In genomic region chr10:128194551-128195461, GRCm38 (mm10) we compare ENCODE assay signal across 8 mouse cellular contexts. TPM values are rescaled to one million over a fixed set of nuclear protein-coding genes. Genes with fewer than 3 reads are reported as not detected.
A peak's percentile ranks its signal among the peaks of the same experiment; 100 is the strongest.
DNase-seq lines count a peak whose midpoint lies in the region; ATAC-seq and TF ChIP-seq lines count a peak whose summit lies in the region.

No protein-coding gene starts in this region.

- DNase-seq in gastrocnemius, adult 2 months: peak; percentile 22
- no peak for DNase-seq in gastrocnemius, postnatal 25 days
- DNase-seq in thymus, postnatal 4 days: peak; percentile 76
- no peak for DNase-seq in thymus, adult 18-20 months
- peak; percentile 45 for DNase-seq in forebrain, embryonic 14.5 days (ENCODE audit: low spot score)
- DNase-seq in layer of hippocampus, adult 8-10 months (ENCODE audit: low spot score in 2 of 2): peak; percentile 45 to 53
- DNase-seq in yolk sac, embryonic 10.5 days (ENCODE audit: low spot score): no peak

- H3K9ac ChIP-seq in forebrain, embryonic 14.5 days (ENCODE audit: low read length): peak overlapping the region; percentile 72
- H3K9ac ChIP-seq in midbrain, embryonic 12.5 days (replicated peaks): peak overlapping the region; percentile 79

- WGBS in forebrain, embryonic 14.5 days: under 1% methylated on average over 69 of the region's 79 CpGs
- 1% methylated on average over 61 of the region's 79 CpGs for WGBS in midbrain, embryonic 12.5 days

- H3K4me2 ChIP-seq in forebrain, embryonic 14.5 days (ENCODE audit: low read length): peak overlapping the region; percentile 99
- peak overlapping the region; percentile 97 for H3K4me2 ChIP-seq in midbrain, embryonic 12.5 days (replicated peaks)

- TF ChIP-seq CTCF in gastrocnemius, adult 2 months (IDR thresholded peaks at IDR 0.05): no peak

- H3K36me3 ChIP-seq in forebrain, embryonic 14.5 days (ENCODE audit: control insufficient read depth, insufficient read depth, low read length): no peaks in the 10 kb centered on the region
- no peaks in the 10 kb centered on the region for H3K36me3 ChIP-seq in midbrain, embryonic 12.5 days

- H3K4me3 ChIP-seq in gastrocnemius, adult 2 months: peak overlapping the region; percentile 89
- H3K4me3 ChIP-seq in forebrain, embryonic 14.5 days (ENCODE audit: low read depth, low read length): peak overlapping the region; percentile 66
- peak overlapping the region; percentile 71 for H3K4me3 ChIP-seq in midbrain, embryonic 12.5 days

- H3K27ac ChIP-seq in gastrocnemius, adult 2 months: peak overlapping the region; percentile 89
- H3K27ac ChIP-seq in forebrain, embryonic 14.5 days (ENCODE audit: low read depth, low read length): no peak overlapping the region; the same call in 1 of the 2 replicates
- H3K27ac ChIP-seq in midbrain, embryonic 12.5 days (replicated peaks): peak overlapping the region; percentile 26; the same call in 1 of the 2 replicates

- no peaks in the 10 kb centered on the region for H3K9me3 ChIP-seq in forebrain, embryonic 14.5 days (replicated peaks; ENCODE audit: control insufficient read depth, low read length)
- no peaks in the 10 kb centered on the region for H3K9me3 ChIP-seq in midbrain, embryonic 12.5 days

- intact Hi-C loops in gastrocnemius, adult 2 months (cut with DNase I): no loop called here

- H3K4me1 ChIP-seq in forebrain, embryonic 14.5 days (ENCODE audit: control insufficient read depth, insufficient read depth, low read length): peaks cover 6% of the 10 kb centered on the region
- H3K4me1 ChIP-seq in midbrain, embryonic 12.5 days: peaks cover 17% of the 10 kb centered on the region

- peaks cover 10% of the 10 kb centered on the region for H3K27me3 ChIP-seq in forebrain, embryonic 14.5 days (replicated peaks; ENCODE audit: control insufficient read depth, insufficient read depth, low read length)
- H3K27me3 ChIP-seq in midbrain, embryonic 12.5 days: peaks cover 38% of the 10 kb centered on the region

- peak; percentile 92 for ATAC-seq in forebrain, embryonic 14.5 days
- ATAC-seq in midbrain, embryonic 12.5 days (ENCODE audit: low FRiP score, low read depth): peak; percentile 88

RNA-seq across cellular contexts. Expression of gene Gls2, which starts 0.5 kb away (rescaled TPM):
- total RNA-seq in gastrocnemius, adult 2 months (2021): under 1 TPM; 0.59 to 0.67 TPM
- total RNA-seq in gastrocnemius, postnatal 25 days (2021): under 1 TPM; 0.41 to 0.94 TPM
- 0.32 and 0.95 TPM in 2 replicates for polyA plus RNA-seq in forebrain, embryonic 14.5 days (2014; fragmentation: Nextera tagmentation; extraction: Ambion mirVana)
- total RNA-seq in layer of hippocampus, adult 8-10 months (2022): 10 to 100 TPM; 24.4 to 33.2 (median 24.6) TPM
- 0.71 and 0.91 TPM in 2 replicates for polyA plus RNA-seq in midbrain, embryonic 12.5 days (2016; fragmentation: Nextera tagmentation; extraction: Ambion mirVana)

RNA-seq across cellular contexts. Expression of gene Rbms2, which starts 14.7 kb away (rescaled TPM):
- 10 to 100 TPM; 51.8 to 71.2 TPM for total RNA-seq in gastrocnemius, adult 2 months (2021)
- 10 to 100 TPM; 54.4 to 61.5 TPM for total RNA-seq in gastrocnemius, postnatal 25 days (2021)
- polyA plus RNA-seq in forebrain, embryonic 14.5 days (2014; fragmentation: Nextera tagmentation; extraction: Ambion mirVana): 7.4 and 9.6 TPM in 2 replicates
- total RNA-seq in layer of hippocampus, adult 8-10 months (2022): 10 to 100 TPM; 12.1 to 19.4 (median 16.5) TPM
- 19.6 and 21.6 TPM in 2 replicates for polyA plus RNA-seq in midbrain, embryonic 12.5 days (2016; fragmentation: Nextera tagmentation; extraction: Ambion mirVana)

RNA-seq across cellular contexts. Expression of gene Spryd4, which starts 16.8 kb away (rescaled TPM):
- total RNA-seq in gastrocnemius, adult 2 months (2021): 10 to 100 TPM; 29.5 to 36.4 TPM
- 10 to 100 TPM; 31.0 to 35.6 TPM for total RNA-seq in gastrocnemius, postnatal 25 days (2021)
- polyA plus RNA-seq in forebrain, embryonic 14.5 days (2014; fragmentation: Nextera tagmentation; extraction: Ambion mirVana): 22.8 and 23.8 TPM in 2 replicates
- 10 to 100 TPM in 1 of 4 experiments, 1 to 10 TPM in 3; 9.2 to 10.3 (median 9.6) TPM for total RNA-seq in layer of hippocampus, adult 8-10 months (2022)
- polyA plus RNA-seq in midbrain, embryonic 12.5 days (2016; fragmentation: Nextera tagmentation; extraction: Ambion mirVana): 21.4 and 24.1 TPM in 2 replicates

RNA-seq across cellular contexts. Expression of gene Mip, which starts 30.8 kb away (rescaled TPM):
- not detected for total RNA-seq in gastrocnemius, adult 2 months (2021)
- under 1 TPM in 1 of 2 experiments, not detected in 1; 0.13 TPM for total RNA-seq in gastrocnemius, postnatal 25 days (2021)
- 0.19 and 0.22 TPM in 2 replicates for polyA plus RNA-seq in forebrain, embryonic 14.5 days (2014; fragmentation: Nextera tagmentation; extraction: Ambion mirVana)
- not detected for total RNA-seq in layer of hippocampus, adult 8-10 months (2022)
- polyA plus RNA-seq in midbrain, embryonic 12.5 days (2016; fragmentation: Nextera tagmentation; extraction: Ambion mirVana): 0.13 TPM in 1 of 2 replicates, not detected in the other

RNA-seq across cellular contexts. Expression of gene Timeless, which starts 37.1 kb away (rescaled TPM):
- total RNA-seq in gastrocnemius, adult 2 months (2021): 1 to 10 TPM; 1.8 to 2.5 TPM
- 1 to 10 TPM; 2.0 to 3.5 TPM for total RNA-seq in gastrocnemius, postnatal 25 days (2021)
- 27.2 and 28.3 TPM in 2 replicates for polyA plus RNA-seq in forebrain, embryonic 14.5 days (2014; fragmentation: Nextera tagmentation; extraction: Ambion mirVana)
- total RNA-seq in layer of hippocampus, adult 8-10 months (2022): 1 to 10 TPM; 5.7 to 8.0 (median 7.4) TPM
- polyA plus RNA-seq in midbrain, embryonic 12.5 days (2016; fragmentation: Nextera tagmentation; extraction: Ambion mirVana): 54.9 and 58.4 TPM in 2 replicates

Comparison
In these comparisons a context has a peak if more than half of its experiments do, and no peak if none do; other contexts are left out.
1. DNase-seq: peak in gastrocnemius, adult 2 months (single experiment), thymus, postnatal 4 days (single experiment), forebrain, embryonic 14.5 days (single experiment) and layer of hippocampus, adult 8-10 months (2 of 2); none in gastrocnemius, postnatal 25 days (single experiment), thymus, adult 18-20 months (0 of 2) and yolk sac, embryonic 10.5 days (single experiment).
2. RNA of gene Gls2, which starts 0.5 kb away (total RNA-seq): 24.4 to 33.2 TPM in layer of hippocampus, adult 8-10 months; 0.41 to 0.94 TPM in gastrocnemius, postnatal 25 days and 0.59 to 0.67 TPM in gastrocnemius, adult 2 months; every median in the first group is over 10 times any median in the second.
3. Peak in every context shown above with its lines, with median percentiles within 50 percentile points of each other: H3K4me3 ChIP-seq.